Mouse (Mus musculus) layer of hippocampus, adult 2 months (tissue): ENCODE data around the gene Il17rc. TPM values are rescaled to one million over a fixed set of nuclear protein-coding genes. Genes with fewer than 3 reads are reported as not detected.

Source experiments
- DNase-seq, 2 experiments: peaks; one replicate each; pipeline ENCODE4 v3.0.0; 2022; ENCODE audit warnings: low spot score in 2 of 2
- H3K27ac ChIP-seq: fragments of 200-600 bp; 2 replicates; pipeline ENCODE4 v1.8.1; 2022
- H3K4me3 ChIP-seq: fragments of 200-600 bp; 2 replicates; pipeline ENCODE4 v1.8.1; 2022; ENCODE audit warnings: mild to moderate bottlenecking
- CTCF ChIP-seq: fragments of 200-600 bp; conservative IDR thresholded peaks from 2 replicates; pipeline ENCODE4 v1.8.1; 2022; ENCODE audit warnings: antibody characterized with exemption, mild to moderate bottlenecking, moderate library complexity
- total RNA-seq, 2 experiments: library from RNA; stranded (reverse); gene quantifications; 2 replicates each; pipeline ENCODE4 v1.2.3; 2021

Gene Il17rc
- total RNA-seq, 2 experiments from 2014 or later, result 4.7 to 6.3 TPM

DNA sequence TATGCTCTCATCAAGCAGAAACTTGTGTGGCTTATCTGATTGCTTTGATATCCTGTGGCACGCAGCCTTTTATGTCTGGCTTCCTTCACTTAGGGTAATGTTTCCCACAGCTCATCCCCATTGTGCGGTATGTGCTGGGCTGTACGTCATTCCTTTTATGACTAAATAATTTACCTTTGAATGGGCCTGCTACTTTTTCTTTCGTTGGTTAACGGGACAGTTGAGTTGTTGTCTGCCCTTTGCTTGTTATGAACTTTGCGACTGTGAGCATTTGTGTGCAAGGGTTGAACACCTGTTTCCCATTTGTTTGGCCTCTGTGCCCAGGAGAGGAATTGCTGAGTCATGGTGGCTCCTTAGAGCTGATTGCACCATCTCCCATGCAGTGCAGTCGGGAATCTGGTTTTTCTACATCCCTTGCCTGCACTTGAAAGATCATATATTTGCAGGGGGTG is 15.9 kb downstream of the Il17rc start:
- H3K27ac ChIP-seq, result peak overlapping the region; percentile 69

GRCm38 (mm10) chr6:113489410-113489809 is 18.2 kb downstream of the Il17rc start:
- no peak overlapping the region for H3K27ac ChIP-seq
- no peak for TF ChIP-seq CTCF

More for the DNA sequence above, 15.9 kb downstream of the Il17rc start:
- no peak for DNase-seq
- no peak for TF ChIP-seq CTCF
- peak overlapping the region; percentile 2; the same call in 1 of the 2 replicates for H3K4me3 ChIP-seq

GRCm38 (mm10) chr6:113492101-113492864 is 21.1 kb downstream of the Il17rc start:
- peak; percentile 49 to 67 for DNase-seq
- no peak for TF ChIP-seq CTCF
- Histone ChIP-seq H3K4me3 (no peak overlapping the region), H3K27ac (peak overlapping the region; percentile 84)

More at GRCm38 (mm10) chr6:113489410-113489809, 18.2 kb downstream of the Il17rc start:
- DNase-seq, result no peak
- H3K4me3 ChIP-seq, result no peak overlapping the region

DNA sequence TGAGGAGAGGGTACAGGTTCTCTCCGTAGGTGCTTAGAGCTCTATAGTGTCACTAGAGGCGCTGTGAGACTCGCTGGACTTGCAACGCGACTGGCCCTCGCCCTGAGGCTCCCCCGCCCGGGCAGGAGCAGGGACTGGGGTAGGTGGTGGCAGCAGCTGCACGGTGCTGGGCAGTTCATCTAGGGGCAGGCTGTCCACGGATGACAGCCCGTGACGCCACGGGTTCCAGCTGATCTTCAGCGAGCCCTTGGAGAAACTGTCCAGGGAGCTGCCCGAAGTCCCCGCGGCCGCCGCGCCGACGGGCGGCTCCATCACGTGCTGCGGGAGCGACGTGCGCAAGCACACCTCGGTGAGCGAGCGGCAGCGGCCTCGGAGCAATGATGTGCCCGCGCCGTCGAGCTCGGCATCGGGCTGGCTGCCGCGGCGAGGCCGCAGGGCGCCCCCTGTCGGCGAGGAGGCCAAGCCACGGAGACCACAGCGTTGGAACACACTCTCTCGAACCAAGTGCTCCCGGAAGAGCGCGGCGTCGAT is 23.1 kb downstream of the Il17rc start:
- peak; percentile 56 to 79 for DNase-seq
- H3K4me3 ChIP-seq, result peak overlapping the region; percentile 52
- H3K27ac ChIP-seq, result peak overlapping the region; percentile 84
- TF ChIP-seq CTCF, result peak; percentile 84

- H3K27ac ChIP-seq, result peak overlapping the region; percentile 84
- DNase-seq, result no peak
- peak overlapping the region; percentile 52 for H3K4me3 ChIP-seq
- no peak for TF ChIP-seq CTCF
Measured at GRCm38 (mm10) chr6:113495071-113495675, 23.9 kb downstream of the Il17rc start.

GRCm38 (mm10) chr6:113499346-113499745 is 28.1 kb downstream of the Il17rc start:
- no peak overlapping the region; the same call in 1 of the 2 replicates for H3K4me3 ChIP-seq
- DNase-seq, result no peak
- no peak overlapping the region for H3K27ac ChIP-seq
- TF ChIP-seq CTCF, result no peak

- H3K27ac ChIP-seq, result peak within 1 kb of the TSS; percentile 94
- H3K4me3 ChIP-seq, result peak within 1 kb of the TSS; percentile 78
- no peak for TF ChIP-seq CTCF
Measured at GRCm38 (mm10) chr6:113501388-113502084, 30.3 kb downstream of the Il17rc start, which contains the start of gene Prrt3. Gene Prrt3, minus strand, starts transcription at chr6:113501931.

GRCm38 (mm10) chr6:113502801-113503200 is 31.6 kb downstream of the Il17rc start:
- TF ChIP-seq CTCF, result no peak
- no peak for DNase-seq
- H3K27ac ChIP-seq, result no peak overlapping the region

More at GRCm38 (mm10) chr6:113501388-113502084, 30.3 kb downstream of the Il17rc start, which contains the start of gene Prrt3:
- DNase-seq, result peak; percentile 65 to 71

GRCm38 (mm10) chr6:113505689-113506088 is 34.5 kb downstream of the Il17rc start:
- no peak for TF ChIP-seq CTCF

More at GRCm38 (mm10) chr6:113502801-113503200, 31.6 kb downstream of the Il17rc start:
- H3K4me3 ChIP-seq, result no peak overlapping the region

GRCm38 (mm10) chr6:113507130-113507529 is 35.9 kb downstream of the Il17rc start:
- Histone ChIP-seq H3K4me3 (no peak overlapping the region), H3K27ac (no peak overlapping the region)
- TF ChIP-seq CTCF, result no peak
- no peak for DNase-seq

More at GRCm38 (mm10) chr6:113505689-113506088, 34.5 kb downstream of the Il17rc start:
- no peak for DNase-seq
- Histone ChIP-seq H3K27ac (no peak overlapping the region), H3K4me3 (no peak overlapping the region)

- no peak for TF ChIP-seq CTCF
- no peak overlapping the region for H3K4me3 ChIP-seq
- H3K27ac ChIP-seq, result no peak overlapping the region
- no peak for DNase-seq
Measured at GRCm38 (mm10) chr6:113508272-113508946, 37.2 kb downstream of the Il17rc start.

GRCm38 (mm10) chr6:113508947-113509280 is 37.7 kb downstream of the Il17rc start:
- no peak for TF ChIP-seq CTCF
- no peak for DNase-seq
- Histone ChIP-seq H3K4me3 (no peak overlapping the region), H3K27ac (no peak overlapping the region)
